Mouse (Mus musculus): ENCODE results near the gene Mn1. TPM values are rescaled to one million over a fixed set of nuclear protein-coding genes. Genes with fewer than 3 reads are reported as not detected.

Gene Mn1
- total and polyA plus RNA-seq, 3 experiments, result 0.05 TPM; not detected in 2

DNA sequence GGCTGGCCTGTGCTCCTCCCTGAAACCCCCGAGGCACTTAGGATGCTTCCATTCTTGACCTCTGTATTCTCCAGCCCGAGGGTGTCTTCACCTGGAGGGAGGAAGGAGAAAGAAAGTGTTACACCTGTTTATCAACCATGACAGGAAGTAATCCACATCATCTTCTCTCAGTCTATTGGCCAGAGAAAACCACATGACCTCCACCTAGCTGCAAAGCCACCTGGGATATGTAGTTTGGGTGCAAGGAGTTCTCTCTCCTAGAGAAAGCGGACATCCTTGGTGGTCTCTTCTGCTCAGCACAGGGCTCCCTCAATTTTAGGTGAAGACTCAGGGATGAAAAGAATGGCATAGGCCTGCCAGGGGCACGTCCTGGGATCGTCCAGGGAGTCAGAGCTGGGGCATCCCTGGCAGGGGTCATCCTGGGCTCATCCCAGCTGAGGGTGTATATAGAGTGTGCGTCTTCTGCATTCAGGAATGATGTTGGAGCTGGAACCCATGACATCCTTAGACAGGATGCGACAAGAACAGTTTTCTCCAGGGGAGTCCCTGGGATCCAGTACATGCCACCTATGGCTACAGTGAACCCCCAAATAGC is 72.0 kb downstream of the Mn1 start:
- no peaks in the 10 kb centered on the region for H3K27me3 ChIP-seq (ENCODE audit: insufficient read depth, low read length)
- H3K36me3 ChIP-seq (replicated peaks), result no peaks in the 10 kb centered on the region
- ATAC-seq (ENCODE audit: extremely low read depth, insufficient number of reproducible peaks, low FRiP score, poor library complexity, severe bottlenecking) (no peak), DNase-seq (ENCODE audit: low spot score) (no peak)
- no peak for TF ChIP-seq POLR2AphosphoS5 (IDR thresholded peaks at IDR 0.05; ENCODE audit: insufficient replicate concordance, low read depth, low read length)
- no peak for TF ChIP-seq CTCF (IDR thresholded peaks at IDR 0.05; ENCODE audit: low read depth, low read length)
- no peak for TF ChIP-seq GATA2 (IDR thresholded peaks at IDR 0.05; ENCODE audit: borderline replicate concordance, low read depth, low read length)
- TF ChIP-seq TAL1 (conservative IDR thresholded peaks at IDR 0.05; ENCODE audit: low read depth, low read length), result no peak
- no peak for TF ChIP-seq GATA1 (IDR thresholded peaks at IDR 0.05; ENCODE audit: borderline replicate concordance, low read length)
- no peak overlapping the region for H3K4me3 ChIP-seq (ENCODE audit: low read depth, low read length)
- no peaks in the 10 kb centered on the region for H3K4me1 ChIP-seq (ENCODE audit: insufficient read depth, low read depth, low read length)
- H3K9me3 ChIP-seq (replicated peaks), result peaks cover 80% of the 10 kb centered on the region

DNA sequence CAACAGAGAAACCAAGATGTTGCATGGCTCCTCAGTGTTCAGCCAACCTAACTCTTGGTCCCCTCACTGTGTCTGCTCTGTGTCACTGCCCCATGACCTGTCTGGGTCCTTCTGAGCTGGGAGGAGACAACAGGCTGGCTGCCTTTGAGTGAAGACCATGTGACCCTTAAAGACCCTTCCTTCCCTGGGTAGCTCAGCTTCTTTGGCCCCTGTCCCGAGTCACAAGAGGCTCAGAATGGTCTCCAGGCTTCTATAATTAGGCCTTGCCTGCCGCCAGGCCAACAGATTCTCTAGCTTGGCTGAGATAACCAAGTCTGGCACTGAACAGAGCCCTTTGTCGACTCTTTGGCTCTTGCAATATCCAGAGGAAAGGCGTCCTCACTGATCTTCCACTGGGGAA is 73.4 kb downstream of the Mn1 start:
- Histone ChIP-seq H3K9me3 (replicated peaks) (peaks cover 77% of the 10 kb centered on the region), H3K27me3 (ENCODE audit: insufficient read depth, low read length) (no peaks in the 10 kb centered on the region), H3K4me1 (ENCODE audit: insufficient read depth, low read depth, low read length) (no peaks in the 10 kb centered on the region), H3K36me3 (replicated peaks) (no peaks in the 10 kb centered on the region), H3K4me3 (ENCODE audit: low read depth, low read length) (no peak overlapping the region)
- TF ChIP-seq GATA2 (IDR thresholded peaks at IDR 0.05; ENCODE audit: borderline replicate concordance, low read depth, low read length), result no peak
- TF ChIP-seq CTCF (IDR thresholded peaks at IDR 0.05; ENCODE audit: low read depth, low read length), result no peak
- no peak for TF ChIP-seq TAL1 (conservative IDR thresholded peaks at IDR 0.05; ENCODE audit: low read depth, low read length)
- TF ChIP-seq GATA1 (IDR thresholded peaks at IDR 0.05; ENCODE audit: borderline replicate concordance, low read length), result no peak
- no peak for TF ChIP-seq POLR2AphosphoS5 (IDR thresholded peaks at IDR 0.05; ENCODE audit: insufficient replicate concordance, low read depth, low read length)
- ATAC-seq (ENCODE audit: extremely low read depth, insufficient number of reproducible peaks, low FRiP score, poor library complexity, severe bottlenecking), result no peak
- DNase-seq (ENCODE audit: low spot score), result no peak

DNA sequence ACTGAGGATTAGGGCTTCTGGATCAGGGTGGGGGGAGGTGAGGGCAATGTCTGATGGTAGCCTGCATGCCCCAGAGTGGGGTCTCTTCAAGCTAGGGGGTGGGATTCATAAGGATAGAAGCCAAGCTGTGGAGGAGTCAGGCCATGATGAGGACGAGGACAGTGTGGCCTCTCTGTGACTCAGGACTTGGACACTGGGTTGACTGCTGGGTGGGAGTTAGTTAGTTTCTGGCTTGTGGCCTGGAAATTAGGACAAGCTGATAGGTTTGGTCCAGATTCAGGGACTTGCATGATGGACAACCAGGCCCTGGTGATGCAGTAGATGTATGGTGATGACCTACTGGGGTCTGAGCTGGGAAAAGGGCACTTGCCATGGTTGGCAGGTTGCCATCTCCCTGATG is 74.3 kb downstream of the Mn1 start:
- Histone ChIP-seq H3K9me3 (replicated peaks) (peaks cover 78% of the 10 kb centered on the region), H3K27me3 (ENCODE audit: insufficient read depth, low read length) (no peaks in the 10 kb centered on the region), H3K36me3 (replicated peaks) (no peaks in the 10 kb centered on the region), H3K4me1 (ENCODE audit: insufficient read depth, low read depth, low read length) (no peaks in the 10 kb centered on the region), H3K4me3 (ENCODE audit: low read depth, low read length) (no peak overlapping the region)
- TF ChIP-seq POLR2AphosphoS5 (IDR thresholded peaks at IDR 0.05; ENCODE audit: insufficient replicate concordance, low read depth, low read length), result no peak
- no peak for TF ChIP-seq TAL1 (conservative IDR thresholded peaks at IDR 0.05; ENCODE audit: low read depth, low read length)
- no peak for TF ChIP-seq GATA1 (IDR thresholded peaks at IDR 0.05; ENCODE audit: borderline replicate concordance, low read length)
- no peak for TF ChIP-seq GATA2 (IDR thresholded peaks at IDR 0.05; ENCODE audit: borderline replicate concordance, low read depth, low read length)
- ATAC-seq (ENCODE audit: extremely low read depth, insufficient number of reproducible peaks, low FRiP score, poor library complexity, severe bottlenecking) (no peak), DNase-seq (ENCODE audit: low spot score) (no peak)

DNA sequence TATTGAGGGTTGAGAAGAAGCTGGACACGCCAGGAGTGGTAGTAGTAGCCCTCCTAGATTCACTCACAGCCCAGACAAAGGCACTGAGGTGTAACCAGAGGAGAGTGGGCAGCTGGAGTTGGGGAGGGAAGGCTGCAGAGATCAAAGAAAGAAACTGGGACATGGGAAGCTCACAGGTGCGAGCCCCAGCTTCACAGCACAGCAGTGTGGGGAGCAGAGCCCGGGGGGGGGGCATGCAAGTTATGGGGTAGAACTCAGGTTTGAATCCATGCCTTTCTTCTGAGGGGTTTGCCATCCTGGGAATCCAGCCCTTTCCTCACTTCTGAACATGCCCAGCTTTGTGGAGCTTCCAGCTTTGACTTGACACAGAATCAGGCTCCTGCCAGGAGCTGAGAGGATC is 82.9 kb downstream of the Mn1 start:
- no peak for TF ChIP-seq TAL1 (conservative IDR thresholded peaks at IDR 0.05; ENCODE audit: low read depth, low read length)
- no peak for TF ChIP-seq CTCF (IDR thresholded peaks at IDR 0.05; ENCODE audit: low read depth, low read length)
- H3K36me3 ChIP-seq (replicated peaks), result no peaks in the 10 kb centered on the region
- no peak for DNase-seq (ENCODE audit: low spot score)
- no peak for ATAC-seq (ENCODE audit: extremely low read depth, insufficient number of reproducible peaks, low FRiP score, poor library complexity, severe bottlenecking)
- H3K9me3 ChIP-seq (replicated peaks), result peaks cover 78% of the 10 kb centered on the region
- no peaks in the 10 kb centered on the region for H3K4me1 ChIP-seq (ENCODE audit: insufficient read depth, low read depth, low read length)
- no peaks in the 10 kb centered on the region for H3K27me3 ChIP-seq (ENCODE audit: insufficient read depth, low read length)
- no peak overlapping the region for H3K4me3 ChIP-seq (ENCODE audit: low read depth, low read length)

DNA sequence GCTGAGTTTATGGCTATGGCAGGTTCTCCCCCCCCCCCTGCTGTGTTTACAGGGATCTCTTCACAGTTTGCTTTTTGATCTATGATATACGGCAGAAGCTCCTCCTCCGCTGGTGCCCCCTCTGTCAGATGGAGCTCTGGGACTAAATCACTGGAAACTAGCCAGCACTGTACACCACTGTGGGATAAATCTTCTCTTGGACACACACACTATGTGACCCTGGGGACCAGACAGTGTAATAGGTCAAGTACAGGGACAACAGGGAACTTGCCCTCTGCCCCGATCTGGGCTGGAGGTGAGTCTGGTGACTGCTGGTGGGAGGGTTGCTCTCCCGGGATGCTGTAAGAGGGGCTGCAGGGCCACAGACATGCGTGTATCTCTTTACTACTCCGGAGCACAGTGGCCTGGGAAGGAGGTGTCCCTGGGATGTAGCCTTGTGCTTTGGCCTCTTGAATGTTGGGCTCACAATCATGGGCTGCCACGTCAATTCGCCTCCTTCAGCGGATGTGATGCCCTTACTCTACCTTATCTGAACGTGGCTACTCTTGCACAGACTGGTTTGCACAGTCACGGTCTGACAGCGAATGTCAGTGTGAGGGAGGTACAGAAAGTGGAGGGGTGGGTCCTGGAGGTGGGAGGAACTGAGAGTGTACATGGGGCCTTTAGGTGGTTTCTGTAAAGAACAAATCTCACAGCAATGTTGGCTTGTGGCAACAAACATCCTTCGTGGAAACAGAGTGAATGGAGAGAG is 84.7 kb downstream of the Mn1 start:
- no peaks in the 10 kb centered on the region for H3K27me3 ChIP-seq (ENCODE audit: insufficient read depth, low read length)
- peaks cover 89% of the 10 kb centered on the region for H3K9me3 ChIP-seq (replicated peaks)
- H3K4me3 ChIP-seq (ENCODE audit: low read depth, low read length), result 0 out of 2 replicates have a peak overlapping the region, but pooled peaks have one; percentile 8
- ATAC-seq (ENCODE audit: extremely low read depth, insufficient number of reproducible peaks, low FRiP score, poor library complexity, severe bottlenecking) (no peak), DNase-seq (ENCODE audit: low spot score) (no peak)
- no peaks in the 10 kb centered on the region for H3K4me1 ChIP-seq (ENCODE audit: insufficient read depth, low read depth, low read length)
- TF ChIP-seq GATA1 (IDR thresholded peaks at IDR 0.05; ENCODE audit: borderline replicate concordance, low read length) (no peak), TAL1 (conservative IDR thresholded peaks at IDR 0.05; ENCODE audit: low read depth, low read length) (no peak), CTCF (IDR thresholded peaks at IDR 0.05; ENCODE audit: low read depth, low read length) (no peak), GATA2 (IDR thresholded peaks at IDR 0.05; ENCODE audit: borderline replicate concordance, low read depth, low read length) (no peak), POLR2AphosphoS5 (IDR thresholded peaks at IDR 0.05; ENCODE audit: insufficient replicate concordance, low read depth, low read length) (no peak)
- no peaks in the 10 kb centered on the region for H3K36me3 ChIP-seq (replicated peaks)

DNA sequence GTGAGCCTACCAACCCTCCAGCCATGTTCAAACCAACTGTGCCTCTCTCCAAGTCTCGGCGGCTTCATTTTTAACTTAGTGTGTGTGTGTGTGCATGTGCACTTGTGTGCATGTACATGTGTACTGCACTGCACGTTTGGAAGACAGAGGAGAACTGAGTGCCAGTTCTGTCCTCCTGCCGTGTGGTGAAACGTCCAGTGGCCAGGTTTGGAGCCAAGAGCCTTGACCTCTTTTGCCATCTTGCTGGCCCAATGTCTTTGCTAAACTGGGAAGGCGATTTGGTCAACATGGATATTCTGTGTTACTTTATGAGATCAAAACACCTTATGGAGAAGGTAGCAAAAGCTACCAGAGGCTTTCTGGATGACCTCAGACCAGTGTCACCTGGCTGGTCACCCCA is 88.1 kb downstream of the Mn1 start:
- DNase-seq (ENCODE audit: low spot score) (no peak), ATAC-seq (ENCODE audit: extremely low read depth, insufficient number of reproducible peaks, low FRiP score, poor library complexity, severe bottlenecking) (no peak)
- Histone ChIP-seq H3K9me3 (replicated peaks) (peaks cover 86% of the 10 kb centered on the region), H3K27me3 (ENCODE audit: insufficient read depth, low read length) (no peaks in the 10 kb centered on the region), H3K4me1 (ENCODE audit: insufficient read depth, low read depth, low read length) (no peaks in the 10 kb centered on the region), H3K4me3 (ENCODE audit: low read depth, low read length) (no peak overlapping the region), H3K36me3 (replicated peaks) (no peaks in the 10 kb centered on the region)
- TF ChIP-seq CTCF (IDR thresholded peaks at IDR 0.05; ENCODE audit: low read depth, low read length) (no peak), POLR2AphosphoS5 (IDR thresholded peaks at IDR 0.05; ENCODE audit: insufficient replicate concordance, low read depth, low read length) (no peak), GATA2 (IDR thresholded peaks at IDR 0.05; ENCODE audit: borderline replicate concordance, low read depth, low read length) (no peak), GATA1 (IDR thresholded peaks at IDR 0.05; ENCODE audit: borderline replicate concordance, low read length) (no peak), TAL1 (conservative IDR thresholded peaks at IDR 0.05; ENCODE audit: low read depth, low read length) (no peak)

Measured in G1E (cell line).